Mouse (Mus musculus) neural tube, embryonic 11.5 days (tissue): ENCODE measurements around the gene Satb2. TPM values are rescaled to one million over a fixed set of nuclear protein-coding genes. Genes with fewer than 3 reads are reported as not detected.

Experiments used
- ATAC-seq: fragments of 200-750 bp; cut with Nextera tagmentation; 2 replicates; pipeline ENCODE4 v1.8.0; 2017; ENCODE audit warnings: moderate number of reproducible peaks, mild to moderate bottlenecking, moderate TSS enrichment, moderate library complexity; ENCODE audit not compliant: insufficient read depth, low FRiP score, low TSS enrichment
- DNase-seq: peaks from one replicate; pipeline ENCODE4 v3.0.0-alpha.2; 2015; ENCODE audit warnings: low spot score
- H3K27ac ChIP-seq: fragments of 300-500 bp; sonication (generic); 2 replicates; pipeline ENCODE4 v1.5.1; 2014; ENCODE audit warnings: low read depth, mild to moderate bottlenecking, low read length
- H3K27me3 ChIP-seq: fragments of 300-500 bp; sonication (generic); 2 replicates; pipeline ENCODE4 v1.6.1; 2014; ENCODE audit warnings: mild to moderate bottlenecking, low read length, mixed read lengths; ENCODE audit not compliant: control insufficient read depth, insufficient read depth
- H3K36me3 ChIP-seq: fragments of 300-500 bp; sonication (generic); 2 replicates; pipeline ENCODE4 v1.6.1; 2014; ENCODE audit warnings: mild to moderate bottlenecking, low read length, moderate library complexity, mixed read lengths; ENCODE audit not compliant: control insufficient read depth, insufficient read depth
- H3K4me1 ChIP-seq: fragments of 300-500 bp; sonication (generic); 2 replicates; pipeline ENCODE4 v1.6.1; 2014; ENCODE audit warnings: low read length, mixed read lengths; ENCODE audit not compliant: control insufficient read depth, insufficient read depth
- H3K4me2 ChIP-seq: fragments of 300-500 bp; sonication (generic); 2 replicates; pipeline ENCODE4 v1.6.1; 2014; ENCODE audit warnings: low read depth, mild to moderate bottlenecking, moderate library complexity
- H3K4me3 ChIP-seq: fragments of 300-500 bp; sonication (generic); 2 replicates; pipeline ENCODE4 v1.5.1; 2014; ENCODE audit warnings: low read depth, low read length
- H3K9ac ChIP-seq: fragments of 300-500 bp; sonication (generic); 2 replicates; pipeline ENCODE4 v1.6.1; 2014; ENCODE audit warnings: mild to moderate bottlenecking, low read length
- H3K9me3 ChIP-seq: fragments of 300-500 bp; sonication (generic); 2 replicates; pipeline ENCODE4 v1.6.1; 2016; ENCODE audit warnings: low read length; ENCODE audit not compliant: control insufficient read depth
- WGBS: fragments of 180-500 bp; shearing (Covaris S2); extraction: QIAGEN DNeasy Blood & Tissue Kit; methylation state at CpG from one replicate; pipeline ENCODE4 v1.1.7; 2014; 5-methylcytosine and 5-hydroxymethylcytosine counted together
- polyA plus RNA-seq: library from polyadenylated mRNA; unstranded; fragments of >200 nt; fragmentation: Nextera tagmentation; extraction: Ambion mirVana; gene quantifications from 2 replicates; pipeline ENCODE4 v1.2.1, GENCODE M21; 2014

The Satb2 gene
- polyA plus RNA-seq, 1 experiment from 2014 or later = 1.5 TPM

- Histone ChIP-seq H3K9ac (no peak overlapping the region), H3K36me3 (no peaks in the 10 kb centered on the region), H3K27me3 (no peaks in the 10 kb centered on the region), H3K4me1 (no peaks in the 10 kb centered on the region), H3K4me3 (no peak overlapping the region), H3K9me3 (no peaks in the 10 kb centered on the region), H3K27ac (no peak overlapping the region), H3K4me2 (no peak overlapping the region)
- no peak for ATAC-seq
- 85% methylated on average over 12 of the region's 12 CpGs for WGBS
- no peak for DNase-seq
Measured at GRCm38 (mm10) chr1:56955739-56956085, 22.7 kb downstream of the Satb2 start.

GRCm38 (mm10) chr1:56955055-56955738 is 23.3 kb downstream of the Satb2 start:
- no peak overlapping the region for H3K4me3 ChIP-seq
- H3K27ac ChIP-seq = no peak overlapping the region
- no peaks in the 10 kb centered on the region for H3K27me3 ChIP-seq
- no peak for ATAC-seq
- no peak overlapping the region for H3K9ac ChIP-seq
- no peaks in the 10 kb centered on the region for H3K4me1 ChIP-seq
- H3K4me2 ChIP-seq = no peak overlapping the region
- DNase-seq = no peak
- H3K9me3 ChIP-seq = no peaks in the 10 kb centered on the region
- H3K36me3 ChIP-seq = no peaks in the 10 kb centered on the region
- 69% methylated on average over 13 of the region's 14 CpGs for WGBS

- Histone ChIP-seq H3K4me1 (no peaks in the 10 kb centered on the region), H3K4me2 (no peak overlapping the region), H3K27ac (no peak overlapping the region), H3K9me3 (no peaks in the 10 kb centered on the region), H3K36me3 (no peaks in the 10 kb centered on the region), H3K4me3 (no peak overlapping the region), H3K27me3 (no peaks in the 10 kb centered on the region), H3K9ac (no peak overlapping the region)
- ATAC-seq (no peak), DNase-seq (no peak)
- WGBS = 85% methylated on average over 2 of the region's 2 CpGs
Measured at GRCm38 (mm10) chr1:56953538-56953937, 24.9 kb downstream of the Satb2 start.

GRCm38 (mm10) chr1:56951980-56952379 is 26.5 kb downstream of the Satb2 start:
- no peak overlapping the region for H3K4me3 ChIP-seq
- no peak for ATAC-seq
- no peaks in the 10 kb centered on the region for H3K36me3 ChIP-seq
- H3K27ac ChIP-seq = no peak overlapping the region
- no peak overlapping the region for H3K4me2 ChIP-seq
- H3K9me3 ChIP-seq = no peaks in the 10 kb centered on the region
- 79% methylated on average over 4 of the region's 4 CpGs for WGBS
- no peak overlapping the region for H3K9ac ChIP-seq
- H3K27me3 ChIP-seq = no peaks in the 10 kb centered on the region
- H3K4me1 ChIP-seq = no peaks in the 10 kb centered on the region
- DNase-seq = no peak

- DNase-seq (no peak), ATAC-seq (no peak)
- Histone ChIP-seq H3K9ac (no peak overlapping the region), H3K9me3 (no peaks in the 10 kb centered on the region), H3K27me3 (no peaks in the 10 kb centered on the region), H3K4me2 (no peak overlapping the region), H3K4me1 (no peaks in the 10 kb centered on the region), H3K4me3 (no peak overlapping the region), H3K36me3 (no peaks in the 10 kb centered on the region), H3K27ac (no peak overlapping the region)
- WGBS = 78% methylated on average over 6 of the region's 6 CpGs
Measured at GRCm38 (mm10) chr1:56951525-56951924, 26.9 kb downstream of the Satb2 start.

GRCm38 (mm10) chr1:56939432-56939831 is 39.0 kb downstream of the Satb2 start:
- Histone ChIP-seq H3K4me3 (no peak overlapping the region), H3K9ac (no peak overlapping the region), H3K36me3 (no peaks in the 10 kb centered on the region), H3K4me1 (no peaks in the 10 kb centered on the region), H3K27me3 (no peaks in the 10 kb centered on the region), H3K4me2 (no peak overlapping the region), H3K27ac (no peak overlapping the region), H3K9me3 (no peaks in the 10 kb centered on the region)
- WGBS = 92% methylated on average over 4 of the region's 4 CpGs
- DNase-seq (no peak), ATAC-seq (no peak)

- no peaks in the 10 kb centered on the region for H3K27me3 ChIP-seq
- no peak overlapping the region for H3K27ac ChIP-seq
- ATAC-seq (no peak), DNase-seq (no peak)
- WGBS = 79% methylated on average over 3 of the region's 3 CpGs
- no peaks in the 10 kb centered on the region for H3K4me1 ChIP-seq
- H3K4me3 ChIP-seq = no peak overlapping the region
- H3K4me2 ChIP-seq = no peak overlapping the region
- no peaks in the 10 kb centered on the region for H3K9me3 ChIP-seq
- H3K36me3 ChIP-seq = no peaks in the 10 kb centered on the region
- H3K9ac ChIP-seq = no peak overlapping the region
Measured at GRCm38 (mm10) chr1:56938432-56938831, 40.0 kb downstream of the Satb2 start.

GRCm38 (mm10) chr1:56936554-56936953 is 41.9 kb downstream of the Satb2 start:
- 67% methylated on average over 3 of the region's 3 CpGs for WGBS

GRCm38 (mm10) chr1:56933821-56934220 is 44.6 kb downstream of the Satb2 start:
- H3K9ac ChIP-seq = no peak overlapping the region
- H3K27ac ChIP-seq = no peak overlapping the region
- 58% methylated on average over 9 of the region's 9 CpGs for WGBS
- H3K36me3 ChIP-seq = no peaks in the 10 kb centered on the region
- H3K9me3 ChIP-seq = no peaks in the 10 kb centered on the region
- H3K27me3 ChIP-seq = no peaks in the 10 kb centered on the region
- no peak overlapping the region for H3K4me2 ChIP-seq
- H3K4me1 ChIP-seq = no peaks in the 10 kb centered on the region
- DNase-seq = no peak
- ATAC-seq = no peak
- H3K4me3 ChIP-seq = no peak overlapping the region

More at GRCm38 (mm10) chr1:56936554-56936953, 41.9 kb downstream of the Satb2 start:
- ATAC-seq (no peak), DNase-seq (no peak)
- H3K4me2 ChIP-seq = no peak overlapping the region
- H3K27me3 ChIP-seq = no peaks in the 10 kb centered on the region
- H3K36me3 ChIP-seq = no peaks in the 10 kb centered on the region
- H3K4me3 ChIP-seq = no peak overlapping the region
- H3K4me1 ChIP-seq = no peaks in the 10 kb centered on the region
- no peak overlapping the region for H3K27ac ChIP-seq
- no peak overlapping the region for H3K9ac ChIP-seq
- no peaks in the 10 kb centered on the region for H3K9me3 ChIP-seq
